Comparison of ENCODE assay signal across 8 mouse cellular contexts in genomic region chr5:53948606-53949266, GRCm38 (mm10). TPM values are rescaled to one million over a fixed set of nuclear protein-coding genes. Genes with fewer than 3 reads are reported as not detected.
A peak's percentile ranks its signal among the peaks of the same experiment; 100 is the strongest.
DNase-seq lines count a peak whose midpoint lies in the region.

No protein-coding gene starts in this region.

- peak; percentile 93 for DNase-seq in 3T3-L1 (ENCODE audit: low read depth, low spot score)
- DNase-seq in adrenal gland, postnatal 14 days, result peak; percentile 65
- DNase-seq in heart, postnatal 4 days, result peak; percentile 78
- DNase-seq in lung, adult 18-20 months, result peak; percentile 86 to 90
- no peak for DNase-seq in retina, embryonic 14.5 days (ENCODE audit: low spot score)
- no peak for DNase-seq in left cerebral cortex, adult 9 months (ENCODE audit: low spot score in 2 of 2)
- DNase-seq in layer of hippocampus, adult 9-10 months (ENCODE audit: low spot score), result no peak
- no peak for DNase-seq in left cerebral cortex, adult 11 months (ENCODE audit: low spot score)

RNA-seq across cellular contexts. Expression of gene Stim2, which starts 49.6 kb away (rescaled TPM):
- 26.9 and 30.5 TPM in 2 replicates for total RNA-seq in adrenal gland, postnatal 14 days (2021)
- 10 to 100 TPM; 27.6 to 27.9 TPM for total RNA-seq in heart, postnatal 4 days (2021)

Comparison
In these comparisons a context has a peak if more than half of its experiments do, and no peak if none do; other contexts are left out.
1. DNase-seq: peak in 3T3-L1 (single experiment), adrenal gland, postnatal 14 days (single experiment), heart, postnatal 4 days (single experiment) and lung, adult 18-20 months (2 of 2); none in retina, embryonic 14.5 days (single experiment), left cerebral cortex, adult 9 months (0 of 2), layer of hippocampus, adult 9-10 months (single experiment) and left cerebral cortex, adult 11 months (single experiment).